Mouse (Mus musculus) liver, embryonic 14.5 days (tissue): ENCODE measurements around the gene Prss30. TPM values are rescaled to one million over a fixed set of nuclear protein-coding genes. Genes with fewer than 3 reads are reported as not detected.
A peak's percentile ranks its signal among the peaks of the same experiment; 100 is the strongest.
"Not testable (repeated sequence)": the region's sequence is repeated elsewhere in the genome, so short reads cannot be mapped to it uniquely, and the experiment has no call there.

Experiments used
- ATAC-seq: fragments of 200-750 bp; cut with Nextera tagmentation; 2 replicates; pipeline ENCODE4 v1.8.0; 2017; ENCODE audit warnings: moderate number of reproducible peaks, mild to moderate bottlenecking, moderate library complexity; ENCODE audit not compliant: insufficient read depth
- DNase-seq, 3 experiments: peaks; one replicate each; pipeline ENCODE4 v3.0.0-alpha.2; 2012 to 2013; ENCODE audit warnings: low read depth in 3 of 3, low spot score in 3 of 3
- H3K27ac ChIP-seq: fragments of 300-500 bp; sonication (generic); 2 replicates; pipeline ENCODE4 v1.5.1; 2014; ENCODE audit warnings: moderate library complexity, mild to moderate bottlenecking, control low read depth, inconsistent platforms
- H3K27me3 ChIP-seq: fragments of 300-500 bp; sonication (generic); 2 replicates; pipeline ENCODE4 v1.6.1; 2014; ENCODE audit warnings: mild to moderate bottlenecking, low read length, moderate library complexity; ENCODE audit not compliant: control insufficient read depth, insufficient read depth
- H3K36me3 ChIP-seq: fragments of 300-500 bp; sonication (generic); replicated peaks from 2 replicates; pipeline ENCODE4 v1.6.1; 2014; ENCODE audit warnings: low read depth; ENCODE audit not compliant: control insufficient read depth, insufficient read depth
- H3K4me1 ChIP-seq, 2 experiments: fragments of 200-500 bp in 1 of 2; fragments of 300-500 bp in 1 of 2; sonication (generic) in 1 of 2; replicated peaks; 2 replicates each; pipeline ENCODE4 v1.6.1; 2012 to 2014; ENCODE audit warnings: antibody characterized with exemption in 1 of 2, inconsistent platforms in 1 of 2, low read length in 1 of 2; ENCODE audit not compliant: control insufficient read depth in 2 of 2, insufficient read depth in 2 of 2
- H3K4me2 ChIP-seq: fragments of 300-500 bp; sonication (generic); 2 replicates; pipeline ENCODE4 v1.6.1; 2014; ENCODE audit warnings: low read depth, mild to moderate bottlenecking, control low read depth, moderate library complexity
- H3K4me3 ChIP-seq, 2 experiments: fragments of 200-500 bp in 1 of 2; fragments of 300-500 bp in 1 of 2; sonication (generic) in 1 of 2; 2 replicates each; pipeline ENCODE4 v1.5.1; 2012 to 2014; ENCODE audit warnings: low read depth in 2 of 2, low read length in 2 of 2, mild to moderate bottlenecking in 2 of 2, control low read depth in 1 of 2, inconsistent platforms in 1 of 2, moderate library complexity in 1 of 2; ENCODE audit not compliant: insufficient read depth in 1 of 2
- H3K9ac ChIP-seq: fragments of 300-500 bp; sonication (generic); replicated peaks from 2 replicates; pipeline ENCODE4 v1.6.1; 2014; ENCODE audit warnings: mild to moderate bottlenecking, control low read depth, moderate library complexity
- H3K9me3 ChIP-seq: fragments of 300-500 bp; sonication (generic); 2 replicates; pipeline ENCODE4 v1.6.1; 2016; ENCODE audit warnings: low read length, mixed read lengths; ENCODE audit not compliant: control insufficient read depth
- CTCF ChIP-seq: IDR thresholded peaks from 2 replicates; pipeline ENCODE4 v1.5.1; 2016; ENCODE audit warnings: antibody characterized with exemption, low read depth, control low read depth
- EP300 ChIP-seq: IDR thresholded peaks from 2 replicates; pipeline ENCODE4 v1.6.1; 2016; ENCODE audit warnings: antibody characterized with exemption, low read depth
- WGBS: fragments of 180-500 bp; shearing (Covaris S2); extraction: QIAGEN DNeasy Blood & Tissue Kit; methylation state at CpG from one replicate; pipeline ENCODE4 v1.1.7; 2014; ENCODE audit not compliant: insufficient replicate concordance; 5-methylcytosine and 5-hydroxymethylcytosine counted together
- polyA plus RNA-seq, 2 experiments: library from polyadenylated mRNA; depleted of rRNA in 1 of 2; stranded (reverse) in 1 of 2; unstranded in 1 of 2; fragments of >200 nt; fragmentation: Nextera tagmentation in 1 of 2; extraction: Ambion mirVana in 1 of 2; gene quantifications; 2 replicates each; pipeline versions ENCODE4 v1.2.1 to v1.2.3; 2012 to 2014

Prss30 gene
- polyA plus RNA-seq, 2 experiments = 0.06 to 0.07 TPM

- H3K36me3 ChIP-seq = no peaks in the 10 kb centered on the region
- H3K4me1 ChIP-seq = no peaks in the 10 kb centered on the region
- no peak overlapping the region for H3K27ac ChIP-seq
- H3K4me2 ChIP-seq = no peak overlapping the region
- ATAC-seq = no peak
- no peak overlapping the region for H3K9ac ChIP-seq
- no peaks in the 10 kb centered on the region for H3K9me3 ChIP-seq
- H3K27me3 ChIP-seq = no peaks in the 10 kb centered on the region
- WGBS = 58% methylated on average over 2 of the region's 2 CpGs
- no peak overlapping the region for H3K4me3 ChIP-seq
- no peak for DNase-seq
- TF ChIP-seq EP300 (no peak), CTCF (no peak)
Measured at GRCm38 (mm10) chr17:23949068-23949467, 31.3 kb downstream of the Prss30 start.

- not testable (repeated sequence) for ATAC-seq, H3K9me3 ChIP-seq
Measured at GRCm38 (mm10) chr17:23947486-23947885, 32.9 kb downstream of the Prss30 start.

DNA sequence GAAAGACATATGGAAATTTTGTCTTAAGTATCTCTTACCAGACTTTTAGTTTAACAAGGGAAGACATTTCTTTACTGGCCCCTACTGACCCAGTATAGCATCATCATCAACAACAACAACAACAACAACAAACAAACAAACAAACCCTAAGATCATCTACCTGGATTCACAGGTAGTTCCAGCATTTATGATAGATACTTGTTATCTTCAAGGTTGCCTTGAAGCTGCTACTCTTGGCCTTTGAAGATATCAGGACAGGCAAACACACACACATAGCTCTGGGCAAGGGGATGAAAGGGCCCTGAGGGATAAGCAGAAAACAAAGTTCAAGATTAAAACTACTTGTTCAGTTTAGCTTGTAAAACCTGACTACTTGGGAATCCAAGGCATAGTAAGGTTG is 39.0 kb downstream of the Prss30 start, which contains the start of gene Sbp:
Sbp (plus strand) TSS at position 301 of the 400 bp plus-strand sequence.
- no peak for ATAC-seq
- Histone ChIP-seq H3K36me3 (no peaks in the 10 kb centered on the region), H3K27me3 (no peaks in the 10 kb centered on the region), H3K9me3 (no peaks in the 10 kb centered on the region), H3K4me2 (no peak within 1 kb of the TSS), H3K27ac (no peak within 1 kb of the TSS), H3K4me3 (no peak within 1 kb of the TSS), H3K9ac (no peak within 1 kb of the TSS), H3K4me1 (no peaks in the 10 kb centered on the region)
- TF ChIP-seq CTCF = no peak
- no peak for TF ChIP-seq EP300
- no peak for DNase-seq

More at GRCm38 (mm10) chr17:23947486-23947885, 32.9 kb downstream of the Prss30 start:
- not testable (repeated sequence) for H3K4me2 ChIP-seq, H3K36me3 ChIP-seq, H3K27ac ChIP-seq, H3K9ac ChIP-seq, H3K4me3 ChIP-seq, H3K27me3 ChIP-seq, DNase-seq, H3K4me1 ChIP-seq
- 47% methylated on average over 4 of the region's 4 CpGs for WGBS

GRCm38 (mm10) chr17:23931157-23931556 is 49.2 kb downstream of the Prss30 start:
- no peak for TF ChIP-seq CTCF
- no peak for TF ChIP-seq EP300
- no peaks in the 10 kb centered on the region for H3K9me3 ChIP-seq
- no peak overlapping the region for H3K27ac ChIP-seq
- H3K4me1 ChIP-seq = no peaks in the 10 kb centered on the region
- DNase-seq (no peak), ATAC-seq (no peak)
- WGBS = 17% methylated on average over 5 of the region's 5 CpGs
- no peak overlapping the region for H3K4me3 ChIP-seq
- no peak overlapping the region for H3K9ac ChIP-seq
- no peak overlapping the region for H3K4me2 ChIP-seq
- H3K27me3 ChIP-seq = no peaks in the 10 kb centered on the region
- H3K36me3 ChIP-seq = no peaks in the 10 kb centered on the region

- H3K4me3 ChIP-seq = peak overlapping the region; percentile 48 to 75
- H3K4me1 ChIP-seq = peaks cover 0 to 8% of the 10 kb centered on the region in 2 experiments; a peak in 1 of 4 replicates
- H3K27ac ChIP-seq = no peak overlapping the region
- 1% methylated on average over 14 of the region's 14 CpGs for WGBS
- no peaks in the 10 kb centered on the region for H3K9me3 ChIP-seq
- ATAC-seq = peak; percentile 66
- H3K4me2 ChIP-seq = peak overlapping the region; percentile 68
- DNase-seq = peak; percentile 17 to 33 (median 33)
- H3K27me3 ChIP-seq = no peaks in the 10 kb centered on the region
- TF ChIP-seq EP300 (no peak), CTCF (no peak)
- peak overlapping the region; percentile 56 for H3K9ac ChIP-seq
- H3K36me3 ChIP-seq = no peaks in the 10 kb centered on the region
Measured at GRCm38 (mm10) chr17:23925090-23925493, 55.3 kb downstream of the Prss30 start.
